In genomic region chr9:120126868-120127267, GRCm38 (mm10) we compare ENCODE assay signal across 9 mouse cellular contexts. TPM values are rescaled to one million over a fixed set of nuclear protein-coding genes. Genes with fewer than 3 reads are reported as not detected.
DNase-seq lines count a peak whose midpoint lies in the region; ATAC-seq and TF ChIP-seq lines count a peak whose summit lies in the region.
"Had no signal": no experiment of that assay in that cellular context is flagged by ENCODE, and none has a peak within 500 bp of the region (broad histone marks: within the 10 kb centered on the region; RNA-seq: fewer than 3 reads in every experiment).

No protein-coding gene starts in this region.

- 55% methylated on average over 11 of the region's 11 CpGs for WGBS in heart, embryonic 13.5 days
- WGBS in bone marrow, adult 2 months, result 41% methylated on average over 11 of the region's 11 CpGs
- 62% methylated on average over 11 of the region's 11 CpGs for WGBS in hindbrain, embryonic 15.5 days
- 69% methylated on average over 11 of the region's 11 CpGs for WGBS in midbrain, embryonic 13.5 days

- ATAC-seq in heart, embryonic 13.5 days (ENCODE audit: extremely low read depth, insufficient number of reproducible peaks, low FRiP score, low TSS enrichment), result no peak
- ATAC-seq in hindbrain, embryonic 15.5 days (ENCODE audit: low FRiP score, low read depth), result peak; percentile 0; the same call in 1 of the 2 replicates
- ATAC-seq in midbrain, embryonic 13.5 days, result peak; percentile 51; the same call in 1 of the 2 replicates

- TF ChIP-seq CTCF in bone marrow, adult 2 months (IDR thresholded peaks at IDR 0.05; ENCODE audit: control insufficient read depth, insufficient read depth, low read length), result no peak

- no peak for DNase-seq in heart, adult 18-20 months
- DNase-seq in right cerebral cortex, postnatal 10 days (ENCODE audit: low spot score in 2 of 2), result no peak
- DNase-seq in urinary bladder, adult 18-20 months (ENCODE audit: low spot score in 2 of 2), result no peak
- no peak for DNase-seq in thymus, postnatal 25 days

- no peak for TF ChIP-seq POLR2A in bone marrow, adult 2 months (IDR thresholded peaks at IDR 0.05; ENCODE audit: borderline replicate concordance, control insufficient read depth, low read depth, low read length)

- H3K4me3 ChIP-seq in heart, embryonic 13.5 days, result peak overlapping the region; percentile 97
- no peak overlapping the region for H3K4me3 ChIP-seq in bone marrow, adult 2 months (replicated peaks; ENCODE audit: control insufficient read depth, low read depth, low read length)
- peak overlapping the region; percentile 94 for H3K4me3 ChIP-seq in hindbrain, embryonic 15.5 days
- H3K4me3 ChIP-seq in midbrain, embryonic 13.5 days (replicated peaks), result peak overlapping the region; percentile 100

- peaks cover 22% of the 10 kb centered on the region for H3K4me1 ChIP-seq in heart, embryonic 13.5 days
- peaks cover 1% of the 10 kb centered on the region; the same call in 1 of the 2 replicates for H3K4me1 ChIP-seq in bone marrow, adult 2 months (ENCODE audit: control insufficient read depth, insufficient read depth, low read length)
- H3K4me1 ChIP-seq in hindbrain, embryonic 15.5 days (replicated peaks), result peaks cover 19% of the 10 kb centered on the region
- H3K4me1 ChIP-seq in midbrain, embryonic 13.5 days (replicated peaks), result peaks cover 21% of the 10 kb centered on the region

- H3K27ac ChIP-seq in heart, embryonic 13.5 days (replicated peaks), result peak overlapping the region; percentile 88
- H3K27ac ChIP-seq in bone marrow, adult 2 months (ENCODE audit: control insufficient read depth, insufficient read depth, low read depth, low read length, poor library complexity), result peak overlapping the region; percentile 51; the same call in 1 of the 2 replicates
- peak overlapping the region; percentile 80 for H3K27ac ChIP-seq in hindbrain, embryonic 15.5 days (replicated peaks)
- peak overlapping the region; percentile 81 for H3K27ac ChIP-seq in midbrain, embryonic 13.5 days

- no peaks in the 10 kb centered on the region for H3K9me3 ChIP-seq in heart, embryonic 13.5 days
- H3K9me3 ChIP-seq in hindbrain, embryonic 15.5 days, result no peaks in the 10 kb centered on the region
- no peaks in the 10 kb centered on the region for H3K9me3 ChIP-seq in midbrain, embryonic 13.5 days

- no peaks in the 10 kb centered on the region for H3K27me3 ChIP-seq in heart, embryonic 13.5 days (replicated peaks)
- H3K27me3 ChIP-seq in hindbrain, embryonic 15.5 days, result no peaks in the 10 kb centered on the region
- no peaks in the 10 kb centered on the region for H3K27me3 ChIP-seq in midbrain, embryonic 13.5 days

- H3K4me2 ChIP-seq in heart, embryonic 13.5 days, result peak overlapping the region; percentile 76
- peak overlapping the region; percentile 65 for H3K4me2 ChIP-seq in hindbrain, embryonic 15.5 days
- H3K4me2 ChIP-seq in midbrain, embryonic 13.5 days (replicated peaks), result peak overlapping the region; percentile 59

- peak overlapping the region; percentile 84 for H3K9ac ChIP-seq in heart, embryonic 13.5 days
- H3K9ac ChIP-seq in hindbrain, embryonic 15.5 days, result peak overlapping the region; percentile 48
- peak overlapping the region; percentile 63 for H3K9ac ChIP-seq in midbrain, embryonic 13.5 days (replicated peaks)

- H3K36me3 ChIP-seq in heart, embryonic 13.5 days, result peaks cover 56% of the 10 kb centered on the region
- H3K36me3 ChIP-seq in hindbrain, embryonic 15.5 days, result peaks cover 44% of the 10 kb centered on the region
- H3K36me3 ChIP-seq in midbrain, embryonic 13.5 days, result peaks cover 53% of the 10 kb centered on the region

RNA-seq across cellular contexts. Expression of gene Rpsa, which starts 0.6 kb away (rescaled TPM):
- polyA plus RNA-seq in heart, embryonic 13.5 days (2015; fragmentation: Nextera tagmentation; extraction: Ambion mirVana), result 944 and 956 TPM in 2 replicates
- total RNA-seq in heart, adult 18-20 months (2021), result 100 to 1,000 TPM; 538 to 567 TPM
- polyA plus RNA-seq in bone marrow, adult 2 months (2011; ENCODE audit: insufficient read depth, insufficient read length, low replicate concordance, missing spikeins), result 1,523 and 1,859 TPM in 2 replicates
- 927 and 930 TPM in 2 replicates for polyA plus RNA-seq in hindbrain, embryonic 15.5 days (2015; fragmentation: Nextera tagmentation; extraction: Ambion mirVana)
- 935 and 992 TPM in 2 replicates for polyA plus RNA-seq in midbrain, embryonic 13.5 days (2015; fragmentation: Nextera tagmentation; extraction: Ambion mirVana)

RNA-seq across cellular contexts. Expression of gene Slc25a38, which starts 16.7 kb away (rescaled TPM):
- polyA plus RNA-seq in heart, embryonic 13.5 days (2015; fragmentation: Nextera tagmentation; extraction: Ambion mirVana), result 18.7 and 26.2 TPM in 2 replicates
- 10 to 100 TPM; 21.6 to 23.5 TPM for total RNA-seq in heart, adult 18-20 months (2021)
- 111 and 154 TPM in 2 replicates for polyA plus RNA-seq in bone marrow, adult 2 months (2011; ENCODE audit: insufficient read depth, insufficient read length, low replicate concordance, missing spikeins)
- polyA plus RNA-seq in hindbrain, embryonic 15.5 days (2015; fragmentation: Nextera tagmentation; extraction: Ambion mirVana), result 44.0 and 44.7 TPM in 2 replicates
- polyA plus RNA-seq in midbrain, embryonic 13.5 days (2015; fragmentation: Nextera tagmentation; extraction: Ambion mirVana), result 37.2 and 39.2 TPM in 2 replicates

RNA-seq across cellular contexts. Expression of gene Mobp, which starts 22.6 kb away (rescaled TPM):
- polyA plus RNA-seq in heart, embryonic 13.5 days (2015; fragmentation: Nextera tagmentation; extraction: Ambion mirVana), result not detected in 2 replicates
- not detected for total RNA-seq in heart, adult 18-20 months (2021)
- polyA plus RNA-seq in bone marrow, adult 2 months (2011; ENCODE audit: insufficient read depth, insufficient read length, low replicate concordance, missing spikeins), result 7.3 TPM in 1 of 2 replicates, not detected in the other
- 0.14 and 0.23 TPM in 2 replicates for polyA plus RNA-seq in hindbrain, embryonic 15.5 days (2015; fragmentation: Nextera tagmentation; extraction: Ambion mirVana)
- polyA plus RNA-seq in midbrain, embryonic 13.5 days (2015; fragmentation: Nextera tagmentation; extraction: Ambion mirVana), result 0.07 and 0.54 TPM in 2 replicates

RNA-seq across cellular contexts. Expression of gene Ccr8, which starts 35.0 kb away (rescaled TPM):
- 0.13 TPM in 1 of 2 replicates, not detected in the other for polyA plus RNA-seq in heart, embryonic 13.5 days (2015; fragmentation: Nextera tagmentation; extraction: Ambion mirVana)
- total RNA-seq in heart, adult 18-20 months (2021), result not detected
- polyA plus RNA-seq in bone marrow, adult 2 months (2011; ENCODE audit: insufficient read depth, insufficient read length, low replicate concordance, missing spikeins), result not detected in 2 replicates
- not detected in 2 replicates for polyA plus RNA-seq in hindbrain, embryonic 15.5 days (2015; fragmentation: Nextera tagmentation; extraction: Ambion mirVana)
- not detected in 2 replicates for polyA plus RNA-seq in midbrain, embryonic 13.5 days (2015; fragmentation: Nextera tagmentation; extraction: Ambion mirVana)
- total RNA-seq: left cerebral cortex, postnatal 36 days had no signal

RNA-seq across cellular contexts. Expression of gene Cx3cr1, which starts 57.2 kb away (rescaled TPM):
- 7.2 and 9.3 TPM in 2 replicates for polyA plus RNA-seq in heart, embryonic 13.5 days (2015; fragmentation: Nextera tagmentation; extraction: Ambion mirVana)
- under 1 TPM; 0.80 to 0.92 TPM for total RNA-seq in heart, adult 18-20 months (2021)
- polyA plus RNA-seq in bone marrow, adult 2 months (2011; ENCODE audit: insufficient read depth, insufficient read length, low replicate concordance, missing spikeins), result 0.97 and 2.7 TPM in 2 replicates
- polyA plus RNA-seq in hindbrain, embryonic 15.5 days (2015; fragmentation: Nextera tagmentation; extraction: Ambion mirVana), result 9.9 and 10.0 TPM in 2 replicates
- 6.1 and 6.6 TPM in 2 replicates for polyA plus RNA-seq in midbrain, embryonic 13.5 days (2015; fragmentation: Nextera tagmentation; extraction: Ambion mirVana)
